In the genomic region with DNA sequence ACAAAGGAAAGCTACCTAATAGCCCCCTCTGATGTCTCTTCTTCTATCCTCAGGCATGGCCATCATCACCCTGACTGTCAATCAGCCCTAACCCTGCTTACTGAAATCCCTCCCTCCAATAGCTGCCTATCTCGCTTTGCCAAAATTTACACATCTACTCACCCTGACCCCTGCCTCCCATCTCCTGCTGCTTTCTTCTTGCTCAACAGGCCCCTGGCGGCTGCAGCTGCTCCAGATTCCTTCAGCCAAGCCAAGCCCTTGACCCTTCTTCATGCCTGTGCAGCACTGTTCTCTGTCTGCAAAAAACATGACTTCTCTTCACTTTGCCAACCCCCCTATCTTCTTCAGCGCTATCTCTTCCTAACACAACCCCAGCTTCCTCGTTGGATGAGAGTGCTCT, we compare ENCODE assay signal across 29 mouse cellular contexts.
DNase-seq lines count a peak whose midpoint lies in the region; ATAC-seq and TF ChIP-seq lines count a peak whose summit lies in the region.
"Had no signal": no experiment of that assay in that cellular context is flagged by ENCODE, and none has a peak within 500 bp of the region (broad histone marks: within the 10 kb centered on the region; RNA-seq: fewer than 3 reads in every experiment).

No protein-coding gene starts in this region.

- H3K27ac ChIP-seq in gastrocnemius, adult 2 months, result no peak overlapping the region
- no peak overlapping the region for H3K27ac ChIP-seq in heart, embryonic 12.5 days (ENCODE audit: poor library complexity, severe bottlenecking)
- H3K27ac ChIP-seq: embryonic facial prominence, embryonic 13.5 days; forebrain, embryonic 12.5 days; heart, adult 2 months; heart, embryonic 15.5 days; hindbrain, embryonic 15.5 days; kidney, postnatal 0 days; limb, embryonic 15.5 days; liver, embryonic 15.5 days; midbrain, embryonic 10.5 days had no signal

- H3K4me1 ChIP-seq in heart, embryonic 12.5 days (replicated peaks), result peaks cover 23% of the 10 kb centered on the region
- H3K4me1 ChIP-seq: liver, embryonic 15.5 days had no signal

- H3K4me3 ChIP-seq in gastrocnemius, adult 2 months, result no peak overlapping the region
- H3K4me3 ChIP-seq in heart, embryonic 12.5 days, result no peak overlapping the region
- H3K4me3 ChIP-seq: embryonic facial prominence, embryonic 13.5 days; erythroblast, embryonic 14.5 days; forebrain, embryonic 12.5 days; heart, adult 2 months; heart, embryonic 15.5 days; hindbrain, embryonic 15.5 days; limb, embryonic 15.5 days; liver, embryonic 15.5 days; midbrain, embryonic 10.5 days; myocyte had no signal

- no peak overlapping the region for H3K4me2 ChIP-seq in heart, embryonic 12.5 days
- H3K4me2 ChIP-seq: embryonic facial prominence, embryonic 13.5 days; forebrain, embryonic 12.5 days; heart, embryonic 15.5 days; hindbrain, embryonic 15.5 days; limb, embryonic 15.5 days; liver, embryonic 15.5 days had no signal

- H3K9me3 ChIP-seq in heart, embryonic 12.5 days (replicated peaks), result peaks cover 4% of the 10 kb centered on the region
- H3K9me3 ChIP-seq: embryonic facial prominence, embryonic 13.5 days; forebrain, embryonic 12.5 days; heart, embryonic 15.5 days; hindbrain, embryonic 15.5 days; limb, embryonic 15.5 days; liver, embryonic 15.5 days had no signal

- intact Hi-C loops in gastrocnemius, adult 2 months (cut with DNase I), result no loop called here

- H3K9ac ChIP-seq in heart, embryonic 12.5 days, result no peak overlapping the region
- H3K9ac ChIP-seq: embryonic facial prominence, embryonic 13.5 days; forebrain, embryonic 12.5 days; heart, embryonic 15.5 days; hindbrain, embryonic 15.5 days; limb, embryonic 15.5 days; liver, embryonic 15.5 days had no signal

- no peaks in the 10 kb centered on the region for H3K27me3 ChIP-seq in heart, embryonic 12.5 days (replicated peaks)
- H3K27me3 ChIP-seq: CH12.LX; embryonic facial prominence, embryonic 13.5 days; heart, embryonic 15.5 days; limb, embryonic 15.5 days; liver, embryonic 15.5 days had no signal

- DNase-seq in gastrocnemius, adult 2 months, result peak; percentile 27
- no peak for DNase-seq in gastrocnemius, postnatal 10 days
- peak; percentile 49 for DNase-seq in testis, postnatal 14 days (ENCODE audit: low spot score)
- DNase-seq in testis, postnatal 10 days (ENCODE audit: low spot score), result no peak
- DNase-seq in lung, postnatal 10 days, result peak; percentile 60
- no peak for DNase-seq in cerebellum, adult 11-12 months
- DNase-seq: B cell, adult 2 months; cerebellum, adult 8-10 months; cerebellum, postnatal 36 days; embryo, embryonic 11 days; gastrocnemius, postnatal 14 days; retina, postnatal 1 day; thymus, adult 18-20 months; thymus, postnatal 36 days had no signal

- ATAC-seq in heart, embryonic 12.5 days (ENCODE audit: insufficient number of reproducible peaks, low FRiP score), result no peak
- ATAC-seq: midbrain, embryonic 16.5 days had no signal

- WGBS in heart, embryonic 12.5 days, result 55% methylated on average over 4 of the region's 4 CpGs

- no peaks in the 10 kb centered on the region for H3K36me3 ChIP-seq in heart, embryonic 12.5 days
- H3K36me3 ChIP-seq: embryonic facial prominence, embryonic 13.5 days; forebrain, embryonic 12.5 days; G1E; heart, embryonic 15.5 days; hindbrain, embryonic 15.5 days; limb, embryonic 15.5 days; liver, embryonic 15.5 days; midbrain, embryonic 10.5 days had no signal

- TF ChIP-seq CTCF in gastrocnemius, adult 2 months (IDR thresholded peaks at IDR 0.05), result no peak

Comparison
In these comparisons a context has a peak if more than half of its experiments do, and no peak if none do; other contexts are left out.
1. DNase-seq: peak in gastrocnemius, adult 2 months (single experiment), testis, postnatal 14 days (single experiment) and lung, postnatal 10 days (single experiment); none in gastrocnemius, postnatal 10 days (single experiment), testis, postnatal 10 days (single experiment) and cerebellum, adult 11-12 months (single experiment).